Comparison of ENCODE assay signal across 8 mouse cellular contexts in the genomic region with DNA sequence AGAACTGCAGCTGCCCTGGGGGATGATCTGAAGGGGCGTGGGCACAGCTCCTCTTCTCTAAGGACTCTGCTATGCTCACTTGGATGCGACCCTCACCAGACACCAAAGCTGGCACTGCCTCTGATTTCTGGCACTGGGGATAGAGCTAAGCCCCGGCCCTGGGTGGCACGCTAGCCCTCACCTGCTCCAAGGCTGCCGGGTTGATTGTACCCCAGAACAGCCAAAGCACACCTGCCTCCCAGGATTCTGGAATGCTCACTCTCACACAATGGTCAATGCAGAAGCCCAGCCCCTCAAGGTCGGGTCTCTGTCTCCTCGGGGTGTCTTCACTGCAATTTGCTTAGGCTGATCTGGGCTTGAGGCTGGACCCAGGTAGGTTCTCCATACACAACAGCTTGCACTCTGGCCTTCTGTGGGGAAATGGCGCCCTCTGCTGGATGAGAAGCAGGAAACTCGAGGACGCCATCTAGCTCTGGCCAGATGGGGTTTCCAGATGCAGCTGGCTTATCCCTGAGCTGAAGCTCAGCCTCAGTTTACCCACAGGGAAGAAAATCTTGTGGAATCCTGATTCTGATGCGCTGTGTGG. TPM values are rescaled to one million over a fixed set of nuclear protein-coding genes. Genes with fewer than 3 reads are reported as not detected.
DNase-seq lines count a peak whose midpoint lies in the region.

No protein-coding gene starts in this region.

- DNase-seq in T-cell, adult 2 months (ENCODE audit: low spot score), result peak; percentile 84
- peak; percentile 91 to 95 for DNase-seq in cerebellum, postnatal 14 days
- peak; percentile 83 to 87 for DNase-seq in frontal cortex, postnatal 36 days (ENCODE audit: low spot score in 2 of 2)
- peak; percentile 95 for DNase-seq in induced T-regulatory cell, adult 2 months (ENCODE audit: low read depth)
- peak; percentile 84 to 94 for DNase-seq in left cerebral cortex, adult 18-20 months (ENCODE audit: low spot score in 2 of 2)
- peak; percentile 90 for DNase-seq in lung, postnatal 36 days
- DNase-seq in right cerebral cortex, postnatal 10 days (ENCODE audit: low spot score in 2 of 2), result peak; percentile 86 to 89
- peak; percentile 63 for DNase-seq in urinary bladder, postnatal 10 days (ENCODE audit: low spot score)

RNA-seq across cellular contexts. Expression of gene Abcb9, which starts 10.9 kb away (rescaled TPM):
- 10 to 100 TPM; 53.1 to 57.1 TPM for total RNA-seq in left cerebral cortex, adult 18-20 months (2021)

RNA-seq across cellular contexts. Expression of gene Ogfod2, which starts 27.4 kb away (rescaled TPM):
- 10 to 100 TPM; 36.3 to 39.2 TPM for total RNA-seq in left cerebral cortex, adult 18-20 months (2021)

RNA-seq across cellular contexts. Expression of gene Arl6ip4, which starts 31.2 kb away (rescaled TPM):
- 10 to 100 TPM; 60.7 to 65.3 TPM for total RNA-seq in left cerebral cortex, adult 18-20 months (2021)

RNA-seq across cellular contexts. Expression of gene Vps37b, which starts 52.6 kb away (rescaled TPM):
- total RNA-seq in left cerebral cortex, adult 18-20 months (2021), result 10 to 100 TPM; 43.2 to 50.5 TPM

Comparison
In these comparisons a context has a peak if more than half of its experiments do, and no peak if none do; other contexts are left out.
1. Peak in every context shown above with its lines: DNase-seq.